Mouse (Mus musculus): ENCODE results near the gene Efna4. TPM values are rescaled to one million over a fixed set of nuclear protein-coding genes. Genes with fewer than 3 reads are reported as not detected.

Gene Efna4
- total and polyA plus RNA-seq, 3 experiments, result 0.21 to 0.86 (median 0.36) TPM

- Histone ChIP-seq H3K27me3 (ENCODE audit: control insufficient read depth, insufficient read depth, low read length) (no peaks in the 10 kb centered on the region), H3K27ac (no peak overlapping the region), H3K4me3 (no peak overlapping the region), H3K36me3 (ENCODE audit: control insufficient read depth, insufficient read depth, low read length) (no peaks in the 10 kb centered on the region), H3K79me2 (replicated peaks; ENCODE audit: control insufficient read depth, insufficient read depth, low read length) (no peaks in the 10 kb centered on the region), H3K9ac (ENCODE audit: low read depth, low read length) (no peak overlapping the region), H3K4me1 (ENCODE audit: control insufficient read depth, insufficient read depth, low read length) (no peaks in the 10 kb centered on the region)
- TF ChIP-seq CTCF (IDR thresholded peaks at IDR 0.05) (no peak), POLR2A (IDR thresholded peaks at IDR 0.05; ENCODE audit: insufficient read depth, low read depth, low read length) (no peak), EP300 (IDR thresholded peaks at IDR 0.05; ENCODE audit: insufficient read depth, low read depth, low read length) (no peak)
- 82% methylated on average over 20 of the region's 20 CpGs for WGBS
- no peak for DNase-seq
- intact Hi-C loops (cut with DNase I), result no loop called here
These were observed 27.9 kb upstream of the Efna4 start for GRCm38 (mm10) chr3:89365486-89366414.

- no peak for DNase-seq
- no peaks in the 10 kb centered on the region for H3K4me1 ChIP-seq (ENCODE audit: control insufficient read depth, insufficient read depth, low read length)
- H3K9ac ChIP-seq (ENCODE audit: low read depth, low read length), result no peak within 1 kb of the TSS
- intact Hi-C loops (cut with DNase I), result no loop called here
- no peak within 1 kb of the TSS for H3K27ac ChIP-seq
- H3K27me3 ChIP-seq (ENCODE audit: control insufficient read depth, insufficient read depth, low read length), result no peaks in the 10 kb centered on the region
- no peaks in the 10 kb centered on the region for H3K79me2 ChIP-seq (replicated peaks; ENCODE audit: control insufficient read depth, insufficient read depth, low read length)
- TF ChIP-seq CTCF (IDR thresholded peaks at IDR 0.05), result no peak
- no peak for TF ChIP-seq EP300 (IDR thresholded peaks at IDR 0.05; ENCODE audit: insufficient read depth, low read depth, low read length)
- no peak for TF ChIP-seq POLR2A (IDR thresholded peaks at IDR 0.05; ENCODE audit: insufficient read depth, low read depth, low read length)
- WGBS, result 94% methylated on average over 11 of the region's 11 CpGs
- H3K36me3 ChIP-seq (ENCODE audit: control insufficient read depth, insufficient read depth, low read length), result no peaks in the 10 kb centered on the region
- no peak within 1 kb of the TSS for H3K4me3 ChIP-seq
These were observed 27.3 kb upstream of the Efna4 start, which contains the start of gene Dcst1 for GRCm38 (mm10) chr3:89365153-89365485. Gene Dcst1 (minus strand): TSS chr3:89365253.

- Histone ChIP-seq H3K27me3 (ENCODE audit: control insufficient read depth, insufficient read depth, low read length) (no peaks in the 10 kb centered on the region), H3K27ac (no peak overlapping the region), H3K79me2 (replicated peaks; ENCODE audit: control insufficient read depth, insufficient read depth, low read length) (no peaks in the 10 kb centered on the region), H3K4me1 (ENCODE audit: control insufficient read depth, insufficient read depth, low read length) (no peaks in the 10 kb centered on the region), H3K4me3 (no peak overlapping the region), H3K9ac (ENCODE audit: low read depth, low read length) (no peak overlapping the region), H3K36me3 (ENCODE audit: control insufficient read depth, insufficient read depth, low read length) (no peaks in the 10 kb centered on the region)
- no peak for DNase-seq
- 73% methylated on average over 8 of the region's 8 CpGs for WGBS
- intact Hi-C loops (cut with DNase I), result no loop called here
- no peak for TF ChIP-seq POLR2A (IDR thresholded peaks at IDR 0.05; ENCODE audit: insufficient read depth, low read depth, low read length)
- no peak for TF ChIP-seq CTCF (IDR thresholded peaks at IDR 0.05)
- no peak for TF ChIP-seq EP300 (IDR thresholded peaks at IDR 0.05; ENCODE audit: insufficient read depth, low read depth, low read length)
These were observed 26.8 kb upstream of the Efna4 start for GRCm38 (mm10) chr3:89364631-89365030.

- Histone ChIP-seq H3K27me3 (ENCODE audit: control insufficient read depth, insufficient read depth, low read length) (no peaks in the 10 kb centered on the region), H3K79me2 (replicated peaks; ENCODE audit: control insufficient read depth, insufficient read depth, low read length) (no peaks in the 10 kb centered on the region), H3K27ac (no peak within 1 kb of the TSS), H3K36me3 (ENCODE audit: control insufficient read depth, insufficient read depth, low read length) (no peaks in the 10 kb centered on the region), H3K9ac (ENCODE audit: low read depth, low read length) (no peak within 1 kb of the TSS), H3K4me1 (ENCODE audit: control insufficient read depth, insufficient read depth, low read length) (no peaks in the 10 kb centered on the region), H3K4me3 (no peak within 1 kb of the TSS)
- WGBS, result 94% methylated on average over 7 of the region's 7 CpGs
- TF ChIP-seq POLR2A (IDR thresholded peaks at IDR 0.05; ENCODE audit: insufficient read depth, low read depth, low read length) (no peak), CTCF (IDR thresholded peaks at IDR 0.05) (no peak), EP300 (IDR thresholded peaks at IDR 0.05; ENCODE audit: insufficient read depth, low read depth, low read length) (no peak)
- no peak for DNase-seq
- intact Hi-C loops (cut with DNase I), result no loop called here
These were observed 23.8 kb upstream of the Efna4 start, which contains the start of gene Dcst2 for GRCm38 (mm10) chr3:89361675-89362074. Gene Dcst2 (plus strand): TSS chr3:89361975.

GRCm38 (mm10) chr3:89360237-89360636 is 22.4 kb upstream of the Efna4 start:
- 67% methylated on average over 3 of the region's 3 CpGs for WGBS
- intact Hi-C loops (cut with DNase I), result no loop called here
- DNase-seq, result no peak
- no peaks in the 10 kb centered on the region for H3K79me2 ChIP-seq (replicated peaks; ENCODE audit: control insufficient read depth, insufficient read depth, low read length)
- no peaks in the 10 kb centered on the region for H3K36me3 ChIP-seq (ENCODE audit: control insufficient read depth, insufficient read depth, low read length)
- H3K4me1 ChIP-seq (ENCODE audit: control insufficient read depth, insufficient read depth, low read length), result no peaks in the 10 kb centered on the region
- no peak overlapping the region for H3K4me3 ChIP-seq
- no peak overlapping the region for H3K27ac ChIP-seq
- H3K27me3 ChIP-seq (ENCODE audit: control insufficient read depth, insufficient read depth, low read length), result no peaks in the 10 kb centered on the region
- H3K9ac ChIP-seq (ENCODE audit: low read depth, low read length), result no peak overlapping the region
- TF ChIP-seq CTCF (IDR thresholded peaks at IDR 0.05), result no peak
- no peak for TF ChIP-seq POLR2A (IDR thresholded peaks at IDR 0.05; ENCODE audit: insufficient read depth, low read depth, low read length)
- no peak for TF ChIP-seq EP300 (IDR thresholded peaks at IDR 0.05; ENCODE audit: insufficient read depth, low read depth, low read length)

- no peak for TF ChIP-seq POLR2A (IDR thresholded peaks at IDR 0.05; ENCODE audit: insufficient read depth, low read depth, low read length)
- no peak for TF ChIP-seq EP300 (IDR thresholded peaks at IDR 0.05; ENCODE audit: insufficient read depth, low read depth, low read length)
- TF ChIP-seq CTCF (IDR thresholded peaks at IDR 0.05), result no peak
- H3K4me3 ChIP-seq, result no peak overlapping the region
- peaks cover 1% of the 10 kb centered on the region; the same call in 1 of the 2 replicates for H3K4me1 ChIP-seq (ENCODE audit: control insufficient read depth, insufficient read depth, low read length)
- WGBS, result 52% methylated on average over 6 of the region's 6 CpGs
- no peaks in the 10 kb centered on the region for H3K27me3 ChIP-seq (ENCODE audit: control insufficient read depth, insufficient read depth, low read length)
- DNase-seq, result no peak
- no peaks in the 10 kb centered on the region for H3K36me3 ChIP-seq (ENCODE audit: control insufficient read depth, insufficient read depth, low read length)
- H3K79me2 ChIP-seq (replicated peaks; ENCODE audit: control insufficient read depth, insufficient read depth, low read length), result no peaks in the 10 kb centered on the region
- no peak overlapping the region for H3K27ac ChIP-seq
- intact Hi-C loops (cut with DNase I), result no loop called here
- H3K9ac ChIP-seq (ENCODE audit: low read depth, low read length), result no peak overlapping the region
These were observed 21.8 kb upstream of the Efna4 start for GRCm38 (mm10) chr3:89359630-89360029.
